Mouse (Mus musculus): Measurements from ENCODE around the gene Rhox8.
"Not testable (repeated sequence)": the region's sequence is repeated elsewhere in the genome, so short reads cannot be mapped to it uniquely, and the experiment has no call there.

Rhox8 gene

GRCm38 (mm10) chrX:37878844-37879243 lies at the start of gene Rhox8:
Rhox8 (minus strand) TSS chrX:37878944.
- DNase-seq, result no peak

- no peak for DNase-seq
Observed at GRCm38 (mm10) chrX:37916311-37916710, 37.6 kb upstream of the Rhox8 start.

- no peak for DNase-seq
Observed at GRCm38 (mm10) chrX:37908581-37908980, 29.8 kb upstream of the Rhox8 start.

- no peak for DNase-seq
Observed at GRCm38 (mm10) chrX:37903727-37904126, 25.0 kb upstream of the Rhox8 start.

- DNase-seq, result not testable (repeated sequence)
Observed at GRCm38 (mm10) chrX:37901670-37902069, 22.9 kb upstream of the Rhox8 start, which contains the start of gene Rhox9. Rhox9 (minus strand) TSS chrX:37901770.

GRCm38 (mm10) chrX:37897132-37897531 lies 18.4 kb upstream of the Rhox8 start, which contains the start of gene Rhox7b:
Rhox7b (minus strand) TSS chrX:37897232.
- DNase-seq, result not testable (repeated sequence)

DNA sequence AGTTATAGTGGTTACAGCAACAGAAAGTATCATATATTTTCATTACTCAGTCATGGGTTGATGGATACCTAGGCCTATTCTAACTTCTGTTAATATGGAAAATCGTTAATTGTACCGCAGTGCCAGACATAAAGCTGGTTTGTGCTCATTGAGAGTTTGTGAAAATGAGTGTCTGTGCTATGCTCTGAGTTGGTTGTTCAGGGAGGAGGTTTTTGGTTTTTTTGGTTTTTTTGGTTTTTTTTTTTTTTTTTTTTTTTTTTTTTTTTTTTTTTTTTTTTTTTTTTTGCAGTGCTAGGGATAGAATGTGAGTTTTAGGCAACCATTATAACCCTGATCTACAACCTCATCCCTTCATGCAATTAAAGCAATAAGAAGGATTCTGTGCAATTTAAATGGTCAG lies 7.1 kb downstream of the Rhox8 start:
- DNase-seq, result no peak

- not testable (repeated sequence) for DNase-seq
Observed at GRCm38 (mm10) chrX:37831386-37831785, 47.4 kb downstream of the Rhox8 start, which contains the start of gene Rhox7a. Rhox7a (plus strand) TSS chrX:37831686.

GRCm38 (mm10) chrX:37826610-37827009 lies 52.1 kb downstream of the Rhox8 start, which contains the start of gene Rhox6:
Rhox6 (plus strand) TSS chrX:37826910.
- DNase-seq, result not testable (repeated sequence)

Measured in cerebellum, postnatal 25 days (tissue).